Mouse (Mus musculus) Muller cell, postnatal 12 days (primary cell): ENCODE results near the gene Igsf10.

Source experiments
- DNase-seq: peaks from one replicate; pipeline ENCODE4 v3.0.0-alpha.2; 2015; ENCODE audit errors: inconsistent ontology term

The Igsf10 gene

GRCm38 (mm10) chr3:59293437-59294199, 50.6 kb downstream of the Igsf10 start:
- DNase-seq, result no peak

- peak; percentile 75 for DNase-seq
Measured at GRCm38 (mm10) chr3:59290551-59290950, 53.6 kb downstream of the Igsf10 start.

- DNase-seq, result peak; percentile 57
Measured at GRCm38 (mm10) chr3:59278620-59279019, 65.6 kb downstream of the Igsf10 start.

- DNase-seq, result peak; percentile 6
Measured at GRCm38 (mm10) chr3:59278254-59278533, 66.0 kb downstream of the Igsf10 start.

- no peak for DNase-seq
Measured at GRCm38 (mm10) chr3:59277502-59278253, 66.5 kb downstream of the Igsf10 start.

GRCm38 (mm10) chr3:59270811-59271210, 73.4 kb downstream of the Igsf10 start:
- no peak for DNase-seq
